Mouse (Mus musculus): ENCODE results near the gene Vmn2r104.

DNA sequence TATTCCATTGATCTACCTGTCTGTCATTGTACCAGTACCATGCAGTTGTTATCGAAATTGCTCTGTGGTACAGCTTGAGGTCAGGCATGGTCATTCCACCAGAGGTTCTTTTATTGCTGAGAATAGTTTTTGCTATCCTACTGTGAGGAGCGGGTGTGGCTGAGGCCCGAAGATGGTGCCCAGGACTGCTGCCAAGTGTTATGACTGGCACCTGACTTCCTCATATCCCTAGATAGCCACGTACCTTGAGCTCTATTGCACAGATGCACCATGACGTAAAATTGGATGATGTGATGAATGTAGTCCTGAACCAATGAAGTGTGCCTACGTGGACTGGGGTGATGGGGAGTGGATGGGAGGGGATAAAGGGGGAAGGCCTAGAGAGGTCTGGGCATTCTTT, 26.0 kb upstream of the Vmn2r104 start:
- TF ChIP-seq CTCF (IDR thresholded peaks at IDR 0.05; ENCODE audit: low read depth, low read length) (no peak), TAL1 (conservative IDR thresholded peaks at IDR 0.05; ENCODE audit: low read depth, low read length) (no peak), POLR2AphosphoS5 (IDR thresholded peaks at IDR 0.05; ENCODE audit: insufficient replicate concordance, low read depth, low read length) (no peak), GATA1 (IDR thresholded peaks at IDR 0.05; ENCODE audit: borderline replicate concordance, low read length) (no peak), GATA2 (IDR thresholded peaks at IDR 0.05; ENCODE audit: borderline replicate concordance, low read depth, low read length) (no peak)

All from G1E (cell line).